Mouse (Mus musculus) liver, embryonic 13.5 days (tissue): ENCODE measurements around the gene Trim45. TPM values are rescaled to one million over a fixed set of nuclear protein-coding genes. Genes with fewer than 3 reads are reported as not detected.

ENCODE experiments used
- ATAC-seq: fragments of 200-750 bp; cut with Nextera tagmentation; 2 replicates; pipeline ENCODE4 v1.8.0; 2017; ENCODE audit warnings: low read depth, mild to moderate bottlenecking, moderate number of reproducible peaks, moderate library complexity
- DNase-seq: peaks from one replicate; pipeline ENCODE4 v3.0.0; 2022
- H3K27ac ChIP-seq: fragments of 300-500 bp; sonication (generic); 2 replicates; pipeline ENCODE4 v1.5.1; 2015; ENCODE audit warnings: moderate library complexity, mild to moderate bottlenecking, inconsistent platforms
- H3K27me3 ChIP-seq: fragments of 300-500 bp; sonication (generic); 2 replicates; pipeline ENCODE4 v1.6.1; 2015; ENCODE audit warnings: mild to moderate bottlenecking, inconsistent platforms
- H3K36me3 ChIP-seq: fragments of 300-500 bp; sonication (generic); 2 replicates; pipeline ENCODE4 v1.6.1; 2015; ENCODE audit warnings: mild to moderate bottlenecking, inconsistent platforms
- H3K4me1 ChIP-seq: fragments of 300-500 bp; sonication (generic); replicated peaks from 2 replicates; pipeline ENCODE4 v1.6.1; 2015; ENCODE audit warnings: inconsistent platforms
- H3K4me2 ChIP-seq: fragments of 300-500 bp; sonication (generic); 2 replicates; pipeline ENCODE4 v1.6.1; 2015; ENCODE audit warnings: inconsistent platforms, mild to moderate bottlenecking, moderate library complexity
- H3K4me3 ChIP-seq: fragments of 300-500 bp; sonication (generic); replicated peaks from 2 replicates; pipeline ENCODE4 v1.5.1; 2015; ENCODE audit warnings: mild to moderate bottlenecking, inconsistent platforms
- H3K9ac ChIP-seq: fragments of 300-500 bp; sonication (generic); 2 replicates; pipeline ENCODE4 v1.6.1; 2015; ENCODE audit warnings: mild to moderate bottlenecking, inconsistent platforms
- H3K9me3 ChIP-seq: fragments of 300-500 bp; sonication (generic); replicated peaks from 2 replicates; pipeline ENCODE4 v1.6.1; 2016; ENCODE audit warnings: inconsistent platforms
- WGBS: fragments of 180-500 bp; shearing (Covaris S2); methylation state at CpG from one replicate; pipeline ENCODE4 v1.1.7; 2015; ENCODE audit not compliant: insufficient replicate concordance; 5-methylcytosine and 5-hydroxymethylcytosine counted together
- polyA plus RNA-seq: library from polyadenylated mRNA; unstranded; fragments of >200 nt; fragmentation: Nextera tagmentation; extraction: Ambion mirVana; gene quantifications from 2 replicates; pipeline ENCODE4 v1.2.1, GENCODE M21; 2015

Gene Trim45
- polyA plus RNA-seq, 1 experiment from 2014 or later, result 0.88 TPM

DNA sequence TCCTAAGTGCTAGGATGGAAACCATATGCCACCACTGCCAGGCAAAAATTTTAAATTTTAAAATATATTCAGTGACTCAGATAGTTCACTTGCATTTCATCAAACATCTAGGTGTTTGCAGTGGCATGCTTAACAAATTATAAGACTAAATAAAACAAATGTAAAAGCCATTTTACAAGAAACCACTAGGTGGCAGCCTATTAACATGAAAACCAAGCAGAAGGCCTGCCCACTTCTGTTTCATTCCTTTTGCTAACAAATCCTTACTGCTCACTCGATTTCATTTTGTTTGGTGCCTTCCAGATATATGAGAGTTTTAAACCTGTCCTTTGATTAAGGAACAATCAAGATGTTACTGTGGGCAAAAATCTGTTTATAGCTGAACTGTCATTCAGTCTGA, 51.9 kb downstream of the Trim45 start:
- Histone ChIP-seq H3K4me2 (no peak overlapping the region), H3K36me3 (no peaks in the 10 kb centered on the region), H3K4me3 (no peak overlapping the region), H3K9me3 (no peaks in the 10 kb centered on the region), H3K27me3 (no peaks in the 10 kb centered on the region), H3K4me1 (peaks cover 6% of the 10 kb centered on the region; the same call in 1 of the 2 replicates), H3K9ac (no peak overlapping the region), H3K27ac (no peak overlapping the region)
- no peak for ATAC-seq
- DNase-seq, result no peak
- 4% methylated on average over 1 of the region's 1 CpGs for WGBS

DNA sequence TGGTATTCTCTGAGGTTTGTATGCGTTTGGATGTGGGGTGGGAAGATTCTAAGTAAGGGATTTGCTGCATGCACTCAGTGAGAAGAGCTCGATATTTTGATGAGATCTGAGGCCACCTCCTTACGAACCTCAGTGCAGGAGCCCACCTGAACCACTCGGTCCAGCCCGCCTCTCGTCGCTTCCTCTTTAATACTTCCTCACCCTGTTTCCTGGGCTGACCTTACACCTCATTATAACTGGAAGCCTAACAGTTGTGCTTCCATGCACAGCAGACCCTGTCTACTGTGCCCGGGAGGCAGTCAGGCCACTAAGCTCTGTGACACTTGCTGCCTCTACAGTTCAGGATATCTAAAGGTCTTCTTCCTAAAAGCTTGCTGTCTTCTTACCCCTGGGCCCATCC, 57.3 kb downstream of the Trim45 start:
- Histone ChIP-seq H3K4me2 (no peak overlapping the region), H3K4me1 (no peaks in the 10 kb centered on the region), H3K27me3 (no peaks in the 10 kb centered on the region), H3K4me3 (no peak overlapping the region), H3K9ac (no peak overlapping the region), H3K27ac (no peak overlapping the region), H3K36me3 (no peaks in the 10 kb centered on the region), H3K9me3 (no peaks in the 10 kb centered on the region)
- DNase-seq, result no peak
- WGBS, result 30% methylated on average over 8 of the region's 8 CpGs
- no peak for ATAC-seq

Other genes with a start within 250 kb of the Trim45 start
- 39.3 and 40.7 TPM in 2 replicates for gene Man1a2, start 236.7 kb upstream of the Trim45 start, polyA plus RNA-seq
- not detected in 2 replicates for gene Vtcn1, start 96.7 kb upstream of the Trim45 start, polyA plus RNA-seq
- 8.4 and 9.6 TPM in 2 replicates for gene Ttf2, start 47.5 kb downstream of the Trim45 start, polyA plus RNA-seq
- gene Cd101, start 107.4 kb downstream of the Trim45 start, polyA plus RNA-seq, result 0.03 and 0.05 TPM in 2 replicates
- gene Ptgfrn, start 188.1 kb downstream of the Trim45 start, polyA plus RNA-seq, result 0.39 and 0.46 TPM in 2 replicates